Mouse (Mus musculus) adrenal gland, postnatal 4 days (tissue): ENCODE measurements around the gene Olfr117. TPM values are rescaled to one million over a fixed set of nuclear protein-coding genes. Genes with fewer than 3 reads are reported as not detected.
"Not testable (repeated sequence)": the region's sequence is repeated elsewhere in the genome, so short reads cannot be mapped to it uniquely, and the experiment has no call there.

Source experiments
- DNase-seq, 2 experiments: peaks; one replicate each; pipeline ENCODE4 v3.0.0; 2021 to 2022; ENCODE audit warnings: low spot score in 2 of 2, mixed read lengths in 2 of 2
- long read RNA-seq, 2 experiments: library from polyadenylated mRNA; stranded (forward); transcript quantifications; one replicate each; pipeline ENCODE4 v2.0.0; 2021
- total RNA-seq, 2 experiments: library from RNA; stranded (reverse); gene quantifications; 2 replicates each; pipeline ENCODE4 v1.2.3; 2021

The Olfr117 gene
- total RNA-seq: not detected
- long read RNA-seq, experiment 1: 0 reads
- long read RNA-seq, experiment 2: 0 reads

DNA sequence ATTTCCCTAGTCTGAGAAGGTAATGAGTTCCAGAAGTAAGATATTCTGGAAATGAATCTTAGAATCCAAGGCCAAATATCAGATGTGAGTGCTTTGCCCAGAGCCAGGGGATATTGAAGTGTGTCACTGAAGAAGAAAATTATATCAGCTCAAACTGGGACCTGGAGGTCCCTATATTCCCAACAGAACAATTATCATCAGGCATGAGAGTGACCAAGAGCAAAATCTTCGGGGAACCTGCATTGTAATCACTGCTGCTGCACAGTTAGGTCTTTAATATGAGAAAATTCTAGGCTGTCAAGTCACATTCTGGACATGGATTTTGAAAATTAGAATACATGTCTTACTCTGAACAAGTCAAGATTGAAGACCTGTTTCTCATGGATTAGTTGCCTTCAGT is at the start of gene Olfr117:
Gene Olfr117, minus strand, starts transcription at position 101 of the 400 bp plus-strand sequence.
- DNase-seq: no peak

DNA sequence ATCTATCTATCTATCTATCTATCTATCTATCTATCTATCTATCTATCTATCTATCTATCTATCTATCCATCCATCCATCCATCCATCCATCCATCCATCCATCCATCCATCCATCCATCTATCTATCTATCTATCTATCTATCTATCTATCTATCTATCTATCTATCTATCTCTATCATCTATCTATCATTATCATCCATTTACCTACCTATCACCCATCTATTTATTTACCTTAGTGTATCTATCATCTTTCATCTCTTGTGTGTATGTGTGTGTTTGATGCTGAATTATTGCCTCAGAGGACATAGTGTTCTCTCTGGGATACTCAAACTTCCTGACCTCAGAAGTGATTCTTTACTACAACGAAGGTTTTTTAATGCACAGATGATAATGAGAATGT is 32.7 kb upstream of the Olfr117 start, which contains the start of gene Olfr119:
Gene Olfr119, plus strand, starts transcription at position 301 of the 400 bp plus-strand sequence.
- DNase-seq: not testable (repeated sequence)

DNA sequence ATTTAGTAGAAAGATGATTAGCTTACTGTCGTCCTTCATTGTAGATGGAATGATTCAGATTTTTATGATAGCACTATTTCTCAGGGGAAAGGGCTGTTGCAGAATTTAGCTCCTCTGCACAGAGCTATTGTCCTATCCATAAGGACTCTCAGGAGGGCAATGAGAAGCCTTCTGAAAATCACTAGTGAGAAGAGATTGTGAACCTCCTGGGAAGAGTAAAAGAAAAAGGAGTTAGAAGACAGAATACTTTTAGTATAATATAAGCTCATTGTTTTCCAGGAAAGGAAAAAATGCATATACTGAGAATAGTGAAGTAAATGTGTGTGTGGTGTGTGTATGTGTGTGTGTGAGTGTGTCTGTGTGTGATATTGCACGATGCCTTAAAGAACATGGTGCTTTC is 3.1 kb upstream of the Olfr117 start, which contains the start of gene Olfr118:
Gene Olfr118, plus strand, starts transcription at position 301 of the 400 bp plus-strand sequence.
- no peak for DNase-seq

DNA sequence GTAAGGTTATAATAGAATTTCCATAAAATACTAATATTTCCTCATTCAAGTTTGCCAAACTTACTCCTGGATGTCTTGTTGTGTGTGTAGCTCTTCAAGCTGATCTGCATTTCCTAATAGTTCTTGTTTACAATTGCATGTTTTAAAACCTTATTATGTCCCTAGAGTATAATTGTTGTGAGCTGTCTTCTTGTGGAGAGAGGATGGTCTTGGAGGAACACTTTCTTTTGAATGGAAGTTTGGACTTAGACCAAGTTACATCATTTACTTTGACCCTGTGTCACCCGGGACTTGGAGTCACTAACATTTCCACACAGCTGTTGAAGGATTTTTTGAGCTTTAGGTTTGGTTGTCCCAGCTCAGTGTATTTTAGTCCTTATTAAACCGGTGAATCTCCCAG is 36.6 kb downstream of the Olfr117 start, which contains the start of the genes Olfr115 and Olfr116:
Gene Olfr115, minus strand, starts transcription at position 101 of the 400 bp plus-strand sequence.
Gene Olfr116, minus strand, starts transcription at position 191 of the 400 bp plus-strand sequence.
- DNase-seq: no peak

Other genes starting within 250 kb of the Olfr117 start
- not detected for gene Olfr108, start 218.3 kb downstream of the Olfr117 start, total RNA-seq
- gene Olfr109, start 204.9 kb downstream of the Olfr117 start, total RNA-seq: not detected
- gene H2-M2, start 180.2 kb downstream of the Olfr117 start, total RNA-seq: under 1 TPM in 1 of 2 experiments, not detected in 1; 0.20 TPM
- gene Olfr110, start 171.3 kb downstream of the Olfr117 start, total RNA-seq: not detected
- gene Olfr111, start 155.8 kb downstream of the Olfr117 start, total RNA-seq: not detected
- gene Olfr112, start 94.3 kb downstream of the Olfr117 start, total RNA-seq: not detected
- gene Olfr113, start 86.1 kb downstream of the Olfr117 start, total RNA-seq: not detected
- gene Olfr114, start 71.0 kb downstream of the Olfr117 start, total RNA-seq: not detected
- gene Olfr115, start 36.7 kb downstream of the Olfr117 start, total RNA-seq: not detected
- not detected for gene Olfr116, start 36.6 kb downstream of the Olfr117 start, total RNA-seq
- not detected for gene Olfr118, start 3.2 kb upstream of the Olfr117 start, total RNA-seq
- not detected for gene Olfr119, start 32.8 kb upstream of the Olfr117 start, total RNA-seq
- gene Olfr120, start 58.0 kb upstream of the Olfr117 start, total RNA-seq: not detected
- gene Olfr121, start 85.1 kb upstream of the Olfr117 start, total RNA-seq: not detected
- not detected for gene Olfr122, start 104.8 kb upstream of the Olfr117 start, total RNA-seq
- not detected for gene Olfr123, start 129.7 kb upstream of the Olfr117 start, total RNA-seq
- gene Olfr124, start 136.1 kb upstream of the Olfr117 start, total RNA-seq: not detected
- gene Olfr125, start 169.2 kb upstream of the Olfr117 start, total RNA-seq: not detected
- not detected for gene Olfr126, start 183.7 kb upstream of the Olfr117 start, total RNA-seq
- gene Olfr127, start 236.7 kb upstream of the Olfr117 start, total RNA-seq: not detected